Mouse (Mus musculus) 3134 (cell line): ENCODE results near the gene Itih2.

Experiments
- DNase-seq: peaks from one replicate; pipeline ENCODE4 v3.0.0-alpha.2; 2011; ENCODE audit warnings: low spot score; ENCODE audit not compliant: insufficient read length; ENCODE audit errors: extremely low read depth

Gene Itih2

DNA sequence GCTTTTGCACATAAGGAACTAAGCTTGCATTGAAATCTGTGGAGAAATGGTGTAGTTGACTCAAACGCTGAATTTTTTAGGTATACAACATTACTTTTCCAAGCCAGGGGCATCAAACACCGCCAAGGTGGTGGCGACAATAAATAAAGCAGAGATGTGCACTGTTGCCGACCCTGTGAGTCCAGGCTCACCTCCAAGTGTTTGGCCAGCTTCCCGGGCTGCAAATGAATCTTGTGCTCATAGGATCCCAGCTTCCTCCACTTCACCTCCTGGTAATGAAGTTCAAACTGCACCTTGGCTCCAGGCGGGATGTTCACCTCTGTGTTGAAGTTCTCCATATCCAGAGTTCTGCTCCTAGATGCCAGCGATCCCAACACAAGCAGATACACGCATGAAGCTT lies 11.9 kb downstream of the Itih2 start:
- no peak for DNase-seq

DNA sequence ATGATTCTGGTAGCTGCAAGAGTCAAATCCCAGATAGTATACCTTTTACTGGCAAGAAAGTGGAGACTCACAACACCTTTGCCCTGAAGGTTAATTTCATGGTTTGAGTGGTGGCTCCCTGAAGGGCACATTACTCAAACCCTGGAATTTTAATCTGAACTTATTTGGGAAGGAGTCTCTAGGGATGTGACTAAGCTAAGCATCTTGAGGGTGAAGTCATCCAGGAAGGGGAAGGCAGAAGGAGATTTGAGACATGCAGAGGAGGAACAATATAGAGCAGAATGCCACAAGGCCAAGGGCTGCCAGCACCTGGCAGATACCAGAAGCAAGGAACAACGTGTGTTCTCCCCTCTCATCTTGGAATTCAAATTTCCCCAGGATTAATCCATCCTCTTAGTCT lies 12.4 kb downstream of the Itih2 start:
- DNase-seq: peak; percentile 38

DNA sequence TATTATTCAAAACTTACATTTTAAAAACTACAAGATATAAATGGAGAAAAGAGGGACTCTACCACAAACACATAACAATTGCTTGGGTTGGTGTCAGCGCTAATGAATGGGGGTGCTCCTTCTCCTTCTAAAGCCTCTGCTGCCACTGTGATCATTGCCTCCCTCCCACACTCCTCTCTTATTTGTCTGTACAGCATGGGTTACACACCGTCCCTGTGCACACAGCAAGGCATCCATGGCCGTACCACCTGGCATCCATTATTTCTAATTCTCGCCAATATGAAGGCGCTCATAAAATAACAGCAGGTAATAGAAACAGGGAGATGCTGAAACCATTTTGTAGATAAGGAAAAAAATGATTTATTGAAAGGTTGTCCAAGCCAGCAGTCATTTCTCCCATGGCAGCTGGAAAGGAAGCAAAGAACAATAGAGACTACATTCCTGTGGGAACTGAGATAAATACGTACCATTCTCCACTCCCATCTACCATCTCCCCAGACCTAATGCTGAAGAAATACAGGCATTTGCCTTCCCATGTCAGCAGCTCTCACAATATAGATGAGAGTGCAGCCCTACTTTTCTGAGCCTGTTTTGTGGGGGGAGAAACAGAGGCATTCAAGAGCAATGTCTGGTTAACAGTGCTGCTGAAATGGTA lies 22.5 kb downstream of the Itih2 start:
- no peak for DNase-seq

DNA sequence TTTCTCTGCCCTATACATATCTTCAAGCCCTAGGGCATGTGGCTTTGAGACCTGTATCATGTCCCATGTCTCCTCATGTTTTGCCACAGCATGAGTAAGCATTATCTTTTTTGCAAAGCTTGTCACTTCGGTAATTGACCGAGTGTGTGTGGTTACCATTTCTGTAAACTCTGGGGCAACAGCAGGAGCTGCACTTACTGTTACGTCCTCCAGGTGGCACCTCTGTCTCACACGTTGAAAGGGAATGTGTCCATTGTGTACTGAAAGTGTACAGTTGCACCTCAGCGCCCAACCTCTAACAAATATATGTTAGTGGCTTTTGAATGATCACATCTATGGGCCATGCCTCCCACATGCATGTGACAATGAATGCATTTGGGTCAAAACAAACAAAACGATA lies 30.0 kb downstream of the Itih2 start:
- DNase-seq: no peak

DNA sequence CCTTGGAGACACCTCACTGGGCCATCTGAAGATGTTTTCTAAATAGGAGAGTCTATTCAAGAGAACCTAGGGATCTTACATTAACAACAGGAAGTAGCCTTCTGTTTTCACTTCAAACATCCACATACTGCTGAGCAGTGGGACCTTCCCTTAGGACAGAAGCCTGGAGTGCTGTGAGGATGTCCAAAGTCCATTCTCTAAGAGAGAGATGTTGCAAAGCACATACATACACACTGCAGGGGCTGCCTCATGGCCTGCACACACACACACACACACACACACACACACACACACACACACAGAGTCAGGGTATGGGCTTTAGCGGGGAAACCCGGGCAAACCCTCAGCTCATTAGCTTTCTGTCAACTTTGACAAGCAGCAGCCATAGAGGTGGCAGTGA lies 30.7 kb downstream of the Itih2 start:
- DNase-seq: no peak

DNA sequence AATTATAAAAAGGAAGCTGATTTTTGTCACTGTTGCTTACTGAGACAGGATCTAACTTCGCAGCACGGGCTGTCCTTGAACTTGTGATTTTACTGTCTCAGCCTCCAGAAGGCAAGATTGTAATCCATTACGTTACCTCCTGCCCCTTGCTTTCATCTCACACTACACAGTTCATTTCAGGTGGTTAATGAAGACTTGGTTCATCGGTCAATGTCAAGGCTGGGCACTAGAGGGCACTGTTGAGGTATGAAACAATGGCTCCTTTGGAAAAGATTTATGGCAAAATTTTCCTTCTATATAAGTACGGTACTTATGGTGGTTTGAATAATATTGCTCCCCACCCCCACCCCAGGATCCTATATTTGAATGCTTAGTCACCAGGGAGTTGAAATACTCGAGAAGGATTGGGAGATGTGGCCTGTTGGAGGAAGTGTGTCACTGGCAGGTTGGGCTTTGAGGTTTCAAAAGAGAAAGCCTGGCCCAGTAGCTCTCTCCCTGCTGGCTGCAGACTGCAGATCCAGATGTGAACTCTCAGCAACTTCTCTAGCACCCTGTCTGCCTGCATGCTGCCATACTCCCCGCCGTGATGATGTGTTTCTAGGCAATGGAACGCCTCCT lies 32.5 kb downstream of the Itih2 start:
- DNase-seq: peak; percentile 14

DNA sequence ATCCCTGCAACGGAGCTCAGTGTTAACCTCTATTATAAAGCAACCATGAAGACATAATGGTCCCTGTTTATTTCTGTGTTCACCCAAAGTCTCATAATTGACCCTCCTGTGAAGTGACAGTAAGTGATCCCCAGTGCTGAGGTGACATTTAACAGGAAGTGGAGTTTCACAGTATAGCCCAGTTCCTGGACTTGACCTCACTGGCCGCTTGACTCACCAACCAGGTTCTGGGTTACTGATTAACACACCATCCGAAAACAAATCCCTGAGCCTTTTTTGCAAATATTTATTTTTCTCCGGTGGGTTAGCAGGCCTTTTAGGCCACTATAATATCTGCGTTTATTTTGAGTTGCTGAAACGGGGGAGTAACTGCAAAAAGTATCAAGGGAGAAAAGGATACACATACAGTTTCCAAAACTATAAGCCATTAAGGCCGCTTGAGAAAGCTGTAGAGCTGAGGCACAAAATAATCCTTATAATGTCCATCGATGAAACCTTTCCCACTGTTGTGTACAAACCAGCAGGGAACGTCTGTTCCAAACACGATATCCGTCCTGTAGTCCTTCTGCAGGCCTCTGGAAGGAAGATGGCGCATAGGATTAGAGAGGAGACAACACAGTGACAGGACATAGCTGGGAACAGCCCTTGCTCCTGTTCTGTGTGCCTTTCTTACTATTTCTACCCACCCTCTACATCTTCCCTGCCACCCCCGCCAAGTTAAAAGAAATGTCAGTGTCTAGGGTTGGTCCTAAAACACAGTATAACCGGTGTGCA lies 36.7 kb downstream of the Itih2 start:
- no peak for DNase-seq

DNA sequence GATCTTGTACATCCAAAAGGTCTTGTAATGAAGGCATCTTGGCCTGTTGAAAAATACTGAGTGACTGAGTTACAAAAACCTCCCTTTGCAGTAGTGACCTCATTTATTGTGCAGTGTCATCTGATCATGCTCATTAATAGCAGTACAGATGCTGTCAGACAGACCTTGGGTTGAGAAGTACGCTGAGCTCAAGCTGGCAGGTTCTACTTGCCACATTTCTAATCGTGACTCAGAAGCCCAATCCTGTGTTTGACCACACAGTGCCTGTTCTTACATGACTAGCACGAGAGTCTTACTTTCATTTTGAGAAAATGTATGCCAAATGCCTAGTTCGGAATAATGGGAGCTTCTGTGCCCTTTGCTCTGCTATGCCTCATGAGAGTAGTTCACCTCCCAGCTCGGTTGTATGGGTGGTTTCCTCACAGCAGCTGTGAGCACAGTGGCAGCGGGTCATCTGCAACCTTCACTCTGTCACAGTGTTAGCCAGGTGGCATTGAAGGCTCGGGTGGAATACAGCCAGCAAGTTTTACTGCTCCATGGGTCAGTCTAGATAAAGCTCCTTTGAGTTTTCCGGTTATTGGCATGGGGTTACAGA lies 43.8 kb downstream of the Itih2 start:
- DNase-seq: peak; percentile 53

DNA sequence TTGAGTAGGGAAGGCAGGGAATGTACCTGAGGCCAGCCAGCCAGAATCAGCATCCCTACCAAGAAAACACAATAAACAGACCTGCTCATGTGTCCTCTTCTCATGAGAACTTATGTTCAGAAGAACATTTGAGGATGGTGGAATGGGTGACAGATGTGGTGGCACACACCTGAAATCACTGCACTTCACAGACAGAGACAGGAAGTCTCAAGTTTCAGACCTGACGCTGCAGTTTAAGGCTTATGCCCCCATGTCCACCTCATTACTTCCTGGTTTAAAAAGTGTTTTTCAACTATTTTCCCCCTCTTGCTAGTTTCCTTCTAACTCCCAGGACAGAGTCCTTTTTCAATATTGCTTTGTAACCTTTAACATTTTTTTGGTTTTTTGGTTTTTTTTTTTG lies 48.5 kb downstream of the Itih2 start:
- DNase-seq: no peak

DNA sequence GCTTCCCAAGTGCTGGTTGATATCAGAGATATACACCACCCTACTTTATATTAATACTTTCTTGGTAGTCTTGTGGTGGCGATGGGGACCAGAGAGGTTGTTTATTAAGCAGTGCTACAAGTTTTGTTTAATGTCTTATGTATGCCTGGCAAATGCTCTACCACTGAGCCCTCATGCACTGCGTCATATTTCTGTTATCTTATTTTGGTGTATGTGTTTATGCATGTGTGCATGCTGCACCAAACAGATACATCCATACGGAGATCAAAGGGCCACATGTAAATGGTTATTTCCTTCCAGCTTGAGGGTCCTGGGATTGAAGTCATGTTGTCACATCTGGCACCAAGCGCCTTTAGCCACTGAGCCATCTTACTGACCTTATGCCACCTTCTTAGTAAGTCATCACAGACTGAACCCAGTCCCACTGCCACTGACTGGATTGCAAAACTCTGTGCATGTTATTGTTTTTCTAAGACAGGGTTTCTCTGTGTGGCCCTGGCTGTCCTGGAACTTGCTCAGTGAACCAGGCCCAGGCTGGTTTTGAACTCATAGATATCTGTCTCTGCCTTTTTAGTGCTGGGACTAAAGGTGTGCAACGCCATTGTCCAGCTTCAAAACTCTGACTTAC lies 49.6 kb downstream of the Itih2 start:
- DNase-seq: no peak

DNA sequence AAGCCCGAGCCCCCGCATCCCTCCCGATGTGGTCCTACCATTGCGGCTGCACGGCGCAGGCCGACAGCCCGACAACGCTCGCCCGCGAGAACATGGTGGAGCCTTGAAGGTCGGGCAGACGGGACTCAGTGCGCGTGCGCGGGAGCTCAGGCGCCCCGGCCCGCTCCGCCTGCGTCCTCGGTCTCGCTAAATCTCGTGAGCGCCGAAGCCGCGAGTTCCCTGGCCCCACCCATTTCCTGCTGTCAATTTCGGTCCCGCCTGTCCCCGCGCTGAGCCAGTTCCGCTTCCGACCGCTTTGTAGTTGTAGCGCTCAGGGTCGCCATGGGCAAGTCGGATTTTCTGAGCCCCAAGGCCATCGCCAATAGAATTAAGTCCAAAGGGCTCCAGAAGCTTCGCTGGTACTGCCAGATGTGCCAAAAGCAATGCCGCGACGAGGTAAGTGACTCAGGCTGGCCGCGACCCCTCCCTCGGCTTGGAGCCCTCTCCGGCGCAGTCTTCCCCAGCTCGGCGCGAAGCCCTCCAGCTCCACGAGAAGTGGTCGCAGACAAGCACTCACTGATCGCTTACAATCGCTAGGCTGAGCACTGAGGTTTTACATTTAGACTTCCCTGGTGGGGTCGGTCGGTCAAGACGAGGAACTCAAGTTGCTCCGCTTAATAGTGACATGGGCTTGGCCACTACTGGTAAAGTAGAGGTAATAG lies 50.7 kb downstream of the Itih2 start, which contains the start of the genes Atp5c1 and Kin:
TSS of gene Atp5c1 (minus strand) at position 201 of the 701 bp plus-strand sequence.
TSS of gene Kin (plus strand) at position 284 of the 701 bp plus-strand sequence.
- DNase-seq: peak; percentile 96

DNA sequence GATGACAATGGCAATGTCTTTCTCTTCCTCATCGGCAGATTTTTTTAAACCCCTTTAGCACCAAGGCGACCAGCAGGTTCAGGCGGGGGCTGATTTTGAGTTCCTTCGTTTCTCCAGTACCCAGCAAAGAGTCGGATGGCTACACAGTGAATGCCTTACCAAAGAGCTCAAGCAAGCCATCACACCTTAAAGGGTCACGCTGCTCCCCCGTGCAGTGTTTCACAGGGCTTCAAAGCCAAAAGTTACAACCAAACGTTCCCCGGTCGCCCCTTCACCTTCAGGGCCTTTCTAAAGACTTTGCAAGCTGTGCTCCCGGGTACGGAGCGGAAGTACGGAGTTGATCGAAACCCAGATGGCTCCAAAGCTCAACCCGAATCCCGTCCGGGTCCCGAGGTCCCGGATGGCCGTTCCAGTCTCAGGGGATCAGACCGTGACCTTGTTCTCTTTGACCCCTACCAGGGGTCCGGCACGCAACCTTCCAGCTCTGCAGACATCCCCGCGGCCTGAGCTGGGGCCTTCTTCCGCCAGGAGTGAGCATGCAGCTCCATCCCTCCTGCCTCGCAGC lies 51.4 kb downstream of the Itih2 start:
- no peak for DNase-seq

DNA sequence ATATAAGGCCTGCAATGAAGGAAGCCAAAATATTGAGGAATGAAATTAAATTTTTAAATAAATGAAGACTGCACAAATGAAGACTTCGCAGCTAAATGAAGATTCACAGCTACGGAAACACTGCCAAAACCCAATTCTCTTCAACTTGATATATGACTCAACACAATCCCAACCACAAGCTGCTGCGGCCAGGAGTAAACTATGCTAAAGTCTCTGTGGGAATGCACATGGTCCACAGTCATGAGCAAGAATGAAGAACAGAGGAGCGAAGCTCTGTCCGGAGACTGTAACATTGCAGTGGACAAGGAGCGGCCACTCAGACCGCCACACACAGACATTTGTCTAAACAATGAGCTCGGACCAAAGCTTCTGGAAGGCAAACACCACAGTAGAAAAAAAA lies 54.5 kb downstream of the Itih2 start:
- DNase-seq: peak; percentile 59

DNA sequence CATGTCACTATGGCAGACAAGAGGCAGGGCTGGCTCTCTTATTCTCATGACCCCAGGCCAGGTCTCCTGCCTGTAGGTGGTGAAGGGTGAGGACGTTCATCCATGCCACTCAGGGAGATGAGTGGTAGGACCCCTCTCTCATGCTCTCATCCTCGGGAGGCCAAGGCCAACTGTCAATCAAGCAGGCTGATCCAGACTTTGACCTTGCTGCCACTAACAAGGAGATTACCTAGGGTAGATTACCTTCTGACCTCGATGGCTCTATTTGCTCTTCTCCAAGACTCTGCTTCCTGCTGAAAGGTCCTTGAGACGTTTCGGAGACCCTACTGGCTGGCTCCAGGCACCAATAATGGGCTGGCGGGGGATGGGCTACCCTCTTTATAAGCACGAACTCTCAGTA lies 56.7 kb downstream of the Itih2 start:
- DNase-seq: no peak

DNA sequence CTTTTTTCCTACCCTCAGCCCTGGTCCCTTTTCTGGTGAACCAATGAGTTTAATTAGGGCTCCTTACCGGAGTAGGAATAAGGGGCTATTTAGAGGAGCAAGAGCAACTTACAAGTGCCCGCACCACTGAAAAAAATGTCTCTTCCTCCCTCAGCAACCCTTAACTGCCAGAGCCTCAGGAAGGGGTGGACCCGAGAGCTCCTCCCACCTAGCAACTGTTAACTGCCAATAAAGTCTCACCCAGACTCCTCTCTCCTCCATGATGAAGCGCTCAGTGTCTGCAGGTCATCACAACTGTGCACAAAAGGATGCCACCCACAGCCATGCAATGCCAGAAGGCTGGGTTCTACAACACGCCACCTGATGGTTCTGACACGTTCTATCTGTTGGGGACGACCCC lies 59.4 kb downstream of the Itih2 start:
- DNase-seq: no peak

DNA sequence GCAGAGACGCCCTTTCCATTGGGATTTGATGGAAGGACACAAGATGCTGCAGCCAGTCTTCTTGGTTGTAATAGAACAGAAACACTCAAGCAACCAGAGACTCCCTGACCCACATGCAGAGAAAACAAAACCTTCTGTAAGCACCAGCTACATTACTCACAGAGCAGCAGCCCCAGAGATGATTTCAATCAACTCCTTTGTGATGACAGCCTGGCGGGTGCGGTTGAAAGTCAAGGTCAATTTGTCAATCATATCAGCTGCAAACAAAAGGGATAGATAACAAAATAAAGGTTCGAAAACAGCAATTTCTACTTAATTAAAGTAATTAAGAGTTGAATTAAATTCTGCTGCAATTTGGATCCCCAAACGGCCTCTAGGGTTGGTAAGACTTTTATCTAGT lies 72.4 kb downstream of the Itih2 start:
- no peak for DNase-seq

DNA sequence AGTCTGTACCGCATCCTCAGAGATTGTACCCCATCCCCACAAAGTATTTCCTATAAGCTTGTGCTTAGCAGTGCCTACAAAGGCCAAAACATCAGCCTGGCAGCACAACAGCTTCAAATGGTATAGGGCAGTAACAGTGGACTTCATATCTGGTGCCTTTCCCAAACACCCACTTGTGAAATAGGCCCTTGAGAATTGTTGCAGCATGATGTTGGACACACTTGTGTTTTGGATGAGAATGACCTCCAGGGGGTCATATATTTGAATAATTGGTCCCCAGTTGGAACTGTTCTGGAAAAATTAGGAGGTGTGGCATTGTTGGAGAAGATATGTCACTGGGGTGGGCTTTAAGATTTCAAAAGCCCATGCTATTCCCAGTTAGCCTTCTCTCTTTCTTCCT lies 79.2 kb downstream of the Itih2 start:
- DNase-seq: no peak

DNA sequence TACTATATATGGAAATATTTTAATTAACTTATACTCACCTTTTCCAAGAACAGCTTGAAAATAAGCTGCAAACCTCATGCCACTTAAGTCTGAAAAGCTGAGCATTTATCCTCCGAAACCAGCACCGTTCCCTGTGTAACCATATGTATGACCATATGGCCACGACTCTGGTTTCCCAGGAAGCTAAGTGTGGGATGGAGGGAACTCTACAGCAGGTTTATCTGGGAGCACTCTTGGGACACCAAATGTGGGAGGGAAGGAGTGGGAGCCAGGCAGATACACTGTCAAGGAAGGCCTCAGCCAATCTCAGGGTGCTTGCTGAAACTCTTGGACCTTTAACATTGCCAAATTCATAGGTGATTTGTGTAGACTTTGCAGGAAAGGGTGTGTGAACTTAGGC lies 80.3 kb downstream of the Itih2 start:
- DNase-seq: no peak

DNA sequence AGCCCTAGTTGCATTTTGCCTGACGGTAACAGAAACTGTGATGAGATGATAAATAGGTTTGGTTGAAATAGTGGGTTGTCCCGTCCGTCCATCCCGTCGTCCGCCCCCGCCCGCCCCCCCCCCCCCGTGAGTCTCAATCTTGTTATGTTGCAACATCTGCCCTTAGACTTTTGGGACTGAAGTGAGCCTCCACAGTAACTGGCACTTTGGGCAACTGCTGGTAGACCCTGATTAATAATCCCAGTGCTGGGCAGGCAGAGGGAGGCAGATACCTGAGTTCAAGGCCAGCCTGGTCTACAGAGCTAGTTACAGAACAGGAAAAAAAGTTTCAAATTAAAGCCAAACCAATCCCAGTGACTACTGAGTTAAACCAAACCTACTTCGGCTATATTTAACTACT lies 81.7 kb downstream of the Itih2 start:
- DNase-seq: no peak

DNA sequence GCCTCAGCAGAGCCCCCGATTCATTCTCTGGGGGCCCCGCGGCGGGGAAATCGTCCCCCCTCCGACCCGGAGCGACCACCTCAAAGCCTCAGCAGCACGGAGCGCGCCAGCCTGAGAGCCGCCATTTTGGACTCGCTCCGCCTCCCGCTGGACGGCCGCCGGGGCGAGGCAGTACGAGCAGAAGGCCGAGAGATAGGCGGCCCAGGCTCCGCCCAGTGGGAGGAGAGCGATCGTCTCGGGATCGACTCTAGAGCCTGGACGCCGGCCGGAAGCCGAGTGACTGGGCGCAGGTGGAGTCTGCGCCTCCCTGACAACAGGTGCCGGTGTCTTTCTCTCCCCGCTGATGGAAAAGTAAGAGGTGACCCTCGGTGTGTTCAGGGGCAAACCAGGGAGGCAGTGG lies 82.7 kb downstream of the Itih2 start, which contains the start of gene Taf3:
TSS of gene Taf3 (minus strand) at position 136 of the 400 bp plus-strand sequence.
- peak; percentile 82 for DNase-seq
